Mouse (Mus musculus) heart, embryonic 15.5 days (tissue): ENCODE data around the gene Emid1. TPM values are rescaled to one million over a fixed set of nuclear protein-coding genes. Genes with fewer than 3 reads are reported as not detected.
A peak's percentile ranks its signal among the peaks of the same experiment; 100 is the strongest.

Experiments used
- ATAC-seq: fragments of 200-750 bp; cut with Nextera tagmentation; replicated peaks from 2 replicates; pipeline ENCODE4 v1.8.0; 2017; ENCODE audit warnings: low read depth, moderate TSS enrichment; ENCODE audit not compliant: insufficient number of reproducible peaks, insufficient read depth, low FRiP score
- H3K27ac ChIP-seq: fragments of 300-500 bp; sonication (generic); 2 replicates; pipeline ENCODE4 v1.5.1; 2015; ENCODE audit warnings: mild to moderate bottlenecking, inconsistent platforms
- H3K27me3 ChIP-seq: fragments of 300-500 bp; sonication (generic); 2 replicates; pipeline ENCODE4 v1.6.1; 2015; ENCODE audit warnings: inconsistent platforms
- H3K36me3 ChIP-seq: fragments of 300-500 bp; sonication (generic); 2 replicates; pipeline ENCODE4 v1.6.1; 2015; ENCODE audit warnings: mild to moderate bottlenecking, inconsistent platforms
- H3K4me1 ChIP-seq: fragments of 300-500 bp; sonication (generic); replicated peaks from 2 replicates; pipeline ENCODE4 v1.6.1; 2015; ENCODE audit warnings: inconsistent platforms
- H3K4me2 ChIP-seq: fragments of 300-500 bp; sonication (generic); 2 replicates; pipeline ENCODE4 v1.6.1; 2015; ENCODE audit warnings: inconsistent platforms, mild to moderate bottlenecking, moderate library complexity
- H3K4me3 ChIP-seq: fragments of 300-500 bp; sonication (generic); 2 replicates; pipeline ENCODE4 v1.5.1; 2015; ENCODE audit warnings: mild to moderate bottlenecking, inconsistent platforms
- H3K9ac ChIP-seq: fragments of 300-500 bp; sonication (generic); 2 replicates; pipeline ENCODE4 v1.6.1; 2015; ENCODE audit warnings: mild to moderate bottlenecking, inconsistent platforms
- H3K9me3 ChIP-seq: fragments of 300-500 bp; sonication (generic); replicated peaks from 2 replicates; pipeline ENCODE4 v1.6.1; 2016; ENCODE audit warnings: inconsistent platforms
- WGBS: fragments of 180-500 bp; shearing (Covaris S2); methylation state at CpG from one replicate; pipeline ENCODE4 v1.1.7; 2015; ENCODE audit warnings: mixed read lengths; 5-methylcytosine and 5-hydroxymethylcytosine counted together
- polyA plus RNA-seq: library from polyadenylated mRNA; unstranded; fragments of >200 nt; fragmentation: Nextera tagmentation; extraction: Ambion mirVana; gene quantifications from 2 replicates; pipeline ENCODE4 v1.2.1, GENCODE M21; 2015

The Emid1 gene
- polyA plus RNA-seq, 1 experiment from 2014 or later: 6.5 TPM

GRCm38 (mm10) chr11:5139372-5139771, 12.7 kb downstream of the Emid1 start:
- Histone ChIP-seq H3K27me3 (no peaks in the 10 kb centered on the region), H3K27ac (no peak overlapping the region), H3K36me3 (no peaks in the 10 kb centered on the region), H3K9ac (no peak overlapping the region), H3K4me2 (no peak overlapping the region), H3K4me3 (no peak overlapping the region), H3K9me3 (no peaks in the 10 kb centered on the region), H3K4me1 (peaks cover 19% of the 10 kb centered on the region)
- WGBS: 84% methylated on average over 9 of the region's 9 CpGs
- ATAC-seq: no peak

DNA sequence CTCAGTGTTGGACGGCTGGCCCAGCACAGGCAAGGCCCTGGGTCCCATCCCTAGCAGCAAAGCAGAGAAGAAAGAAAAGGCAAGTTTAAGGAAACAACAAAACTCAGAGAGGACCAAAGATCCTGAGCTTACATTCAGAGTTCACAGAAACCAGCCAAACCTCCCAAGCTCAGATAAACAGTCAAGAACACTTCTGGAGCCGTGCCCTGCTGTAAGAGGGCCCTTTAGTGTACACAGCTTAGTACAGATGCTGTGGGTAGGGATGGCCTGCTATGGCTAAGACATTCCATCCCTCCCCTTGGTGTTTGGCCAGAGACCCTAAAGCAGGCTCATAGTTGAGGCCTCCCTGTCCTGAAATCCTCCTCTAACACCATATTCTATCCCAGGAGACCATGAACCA, 13.4 kb downstream of the Emid1 start:
- no peaks in the 10 kb centered on the region for H3K36me3 ChIP-seq
- no peak overlapping the region for H3K4me2 ChIP-seq
- ATAC-seq: no peak
- no peaks in the 10 kb centered on the region for H3K27me3 ChIP-seq
- H3K4me1 ChIP-seq: peaks cover 19% of the 10 kb centered on the region
- H3K9ac ChIP-seq: no peak overlapping the region
- H3K27ac ChIP-seq: no peak overlapping the region
- H3K9me3 ChIP-seq: no peaks in the 10 kb centered on the region
- no peak overlapping the region for H3K4me3 ChIP-seq
- WGBS: 63% methylated on average over 2 of the region's 2 CpGs

DNA sequence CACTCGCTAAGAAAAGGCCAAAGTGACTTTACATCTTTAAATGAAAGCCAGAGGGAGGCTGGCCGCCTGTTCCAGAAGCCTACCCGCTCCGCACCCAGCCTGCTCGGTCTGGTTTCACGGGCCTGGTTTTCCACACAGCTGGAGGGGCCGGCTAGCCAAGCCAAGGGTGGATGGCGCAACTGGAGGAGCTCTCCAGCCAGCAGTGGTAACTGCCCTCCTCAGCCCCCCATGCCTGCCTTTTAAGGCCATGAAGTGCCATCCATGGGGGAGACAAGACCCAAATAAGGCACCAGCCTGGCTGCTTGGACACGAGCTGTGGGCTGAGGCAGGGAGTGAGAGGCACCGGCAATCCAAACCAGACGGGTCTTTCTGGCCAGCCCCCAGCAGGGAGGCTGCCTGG, 16.1 kb downstream of the Emid1 start:
- no peaks in the 10 kb centered on the region for H3K9me3 ChIP-seq
- WGBS: 59% methylated on average over 11 of the region's 11 CpGs
- no peak overlapping the region for H3K4me3 ChIP-seq
- H3K4me1 ChIP-seq: peaks cover 13% of the 10 kb centered on the region
- no peak for ATAC-seq
- no peaks in the 10 kb centered on the region for H3K27me3 ChIP-seq
- no peak overlapping the region for H3K4me2 ChIP-seq
- H3K36me3 ChIP-seq: no peaks in the 10 kb centered on the region
- no peak overlapping the region for H3K9ac ChIP-seq
- H3K27ac ChIP-seq: no peak overlapping the region

DNA sequence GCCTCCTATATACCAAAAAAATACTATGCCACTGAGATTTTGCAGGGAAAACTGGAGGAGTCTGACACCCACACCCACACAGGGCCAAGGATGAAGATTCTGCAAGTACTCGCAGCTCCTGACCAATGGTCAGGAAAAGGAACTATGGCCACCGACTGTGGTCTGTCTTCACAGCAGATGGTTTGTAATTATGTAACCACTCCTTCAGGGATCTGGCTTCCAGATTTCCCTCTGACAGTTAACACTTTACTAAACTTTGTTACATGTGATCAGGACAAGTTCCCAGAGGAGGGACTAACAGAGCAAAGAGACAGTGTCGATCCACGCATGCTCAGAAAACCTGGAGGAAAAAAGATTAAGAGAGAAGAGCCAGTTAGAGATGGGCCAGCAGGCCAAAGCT, 19.3 kb downstream of the Emid1 start:
- H3K4me2 ChIP-seq: no peak overlapping the region
- H3K27ac ChIP-seq: no peak overlapping the region
- no peaks in the 10 kb centered on the region for H3K36me3 ChIP-seq
- H3K4me3 ChIP-seq: no peak overlapping the region
- no peak overlapping the region for H3K9ac ChIP-seq
- 66% methylated on average over 4 of the region's 4 CpGs for WGBS
- no peak for ATAC-seq
- peaks cover 10% of the 10 kb centered on the region for H3K4me1 ChIP-seq
- no peaks in the 10 kb centered on the region for H3K9me3 ChIP-seq
- H3K27me3 ChIP-seq: no peaks in the 10 kb centered on the region

DNA sequence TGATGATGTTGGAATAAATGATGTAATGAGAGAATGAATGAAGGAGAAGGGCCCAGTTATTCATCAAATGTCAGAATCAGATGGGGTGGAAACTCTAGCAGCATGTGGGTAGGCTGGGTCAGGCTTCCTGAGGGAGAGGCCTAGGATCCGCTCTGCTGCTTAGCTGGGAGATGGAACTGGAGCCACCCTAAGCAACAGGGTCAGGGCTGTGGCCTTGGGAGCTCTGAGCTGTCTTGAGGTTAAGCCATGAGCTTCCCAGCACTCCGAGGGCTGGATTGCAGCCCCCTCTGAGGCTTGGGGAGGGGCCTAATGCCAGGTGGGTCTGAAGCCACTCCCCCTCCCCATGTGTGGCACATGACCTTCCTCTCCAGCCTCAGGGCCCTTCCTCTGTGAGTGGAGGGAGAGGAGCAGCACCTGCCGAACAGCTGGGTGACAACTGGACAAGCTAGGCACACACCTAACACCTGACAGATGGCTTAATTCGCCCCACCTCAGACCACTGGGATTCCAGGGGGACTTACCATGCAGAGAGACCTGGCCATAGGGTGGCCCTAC, 21.9 kb downstream of the Emid1 start:
- Histone ChIP-seq H3K4me1 (peaks cover 11% of the 10 kb centered on the region), H3K27me3 (no peaks in the 10 kb centered on the region), H3K4me3 (no peak overlapping the region), H3K4me2 (no peak overlapping the region), H3K27ac (no peak overlapping the region), H3K9ac (no peak overlapping the region), H3K9me3 (no peaks in the 10 kb centered on the region), H3K36me3 (no peaks in the 10 kb centered on the region)
- 71% methylated on average over 4 of the region's 4 CpGs for WGBS
- no peak for ATAC-seq

GRCm38 (mm10) chr11:5129035-5129480, 23.0 kb downstream of the Emid1 start:
- WGBS: 58% methylated on average over 5 of the region's 5 CpGs
- H3K36me3 ChIP-seq: no peaks in the 10 kb centered on the region
- no peak overlapping the region for H3K4me2 ChIP-seq
- H3K27me3 ChIP-seq: no peaks in the 10 kb centered on the region
- H3K27ac ChIP-seq: no peak overlapping the region
- H3K9ac ChIP-seq: no peak overlapping the region
- no peak for ATAC-seq
- H3K4me3 ChIP-seq: no peak overlapping the region
- peaks cover 11% of the 10 kb centered on the region for H3K4me1 ChIP-seq
- no peaks in the 10 kb centered on the region for H3K9me3 ChIP-seq

- Histone ChIP-seq H3K9ac (no peak overlapping the region), H3K4me3 (no peak overlapping the region), H3K4me1 (peaks cover 11% of the 10 kb centered on the region), H3K9me3 (no peaks in the 10 kb centered on the region), H3K36me3 (no peaks in the 10 kb centered on the region), H3K27ac (no peak overlapping the region), H3K27me3 (no peaks in the 10 kb centered on the region), H3K4me2 (no peak overlapping the region)
- no peak for ATAC-seq
- 81% methylated on average over 4 of the region's 4 CpGs for whole genome bisulfite sequencing
Observed at GRCm38 (mm10) chr11:5125713-5126112, 26.3 kb downstream of the Emid1 start.

- WGBS: 24% methylated on average over 13 of the region's 13 CpGs
Observed at GRCm38 (mm10) chr11:5114931-5115581, 37.0 kb downstream of the Emid1 start.

DNA sequence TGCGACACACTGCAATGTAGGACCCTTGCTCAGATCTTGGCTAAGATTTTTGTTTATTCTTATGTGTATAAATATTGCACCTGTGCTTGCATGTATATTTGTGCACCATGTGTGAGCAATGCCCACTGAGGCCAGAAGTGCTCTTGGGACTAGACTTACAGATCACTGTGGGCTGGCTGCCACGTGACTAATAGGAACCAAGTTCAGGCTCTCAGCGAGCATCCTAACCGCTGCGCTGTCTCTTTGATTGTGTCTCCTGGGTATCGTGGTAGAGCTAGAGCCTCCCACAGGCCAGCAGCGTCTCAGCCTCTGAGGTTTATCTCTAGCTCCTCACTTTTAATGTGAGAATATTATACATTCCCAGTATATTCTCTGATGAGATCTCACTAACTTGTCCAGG, 38.4 kb downstream of the Emid1 start:
- no peak for ATAC-seq
- Histone ChIP-seq H3K4me3 (no peak overlapping the region), H3K27ac (no peak overlapping the region), H3K9ac (no peak overlapping the region), H3K36me3 (no peaks in the 10 kb centered on the region), H3K4me2 (no peak overlapping the region), H3K9me3 (no peaks in the 10 kb centered on the region), H3K4me1 (peaks cover 12% of the 10 kb centered on the region), H3K27me3 (no peaks in the 10 kb centered on the region)
- WGBS: 80% methylated on average over 7 of the region's 7 CpGs

More at GRCm38 (mm10) chr11:5114931-5115581, 37.0 kb downstream of the Emid1 start:
- Histone ChIP-seq H3K36me3 (no peaks in the 10 kb centered on the region), H3K27me3 (no peaks in the 10 kb centered on the region), H3K9ac (no peak overlapping the region), H3K27ac (no peak overlapping the region), H3K4me2 (no peak overlapping the region), H3K4me1 (peaks cover 12% of the 10 kb centered on the region), H3K4me3 (no peak overlapping the region), H3K9me3 (no peaks in the 10 kb centered on the region)
- ATAC-seq: peak; percentile 53; the same call in 1 of the 2 replicates

DNA sequence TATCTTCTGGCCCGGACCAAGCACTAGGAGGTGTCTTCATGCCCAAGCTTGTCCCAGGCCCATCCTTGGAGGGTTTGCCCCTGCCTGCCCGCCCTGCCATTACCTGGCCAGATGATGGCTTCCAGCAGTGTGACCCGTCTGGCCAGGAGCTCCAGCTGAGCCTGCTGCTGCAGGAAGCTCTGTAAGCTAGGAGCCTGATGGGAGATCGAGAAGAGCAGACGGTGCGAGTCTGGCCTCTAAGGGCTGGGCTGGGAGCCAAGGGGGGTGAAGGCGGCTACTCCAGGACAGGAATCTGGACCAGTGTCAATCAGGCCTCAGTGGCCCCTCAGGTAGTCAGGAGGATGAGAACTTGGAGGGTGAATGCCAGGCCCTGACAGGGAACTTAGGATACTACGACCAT, 42.6 kb downstream of the Emid1 start:
- no peak for ATAC-seq
- Histone ChIP-seq H3K27me3 (no peaks in the 10 kb centered on the region), H3K4me1 (peaks cover 8% of the 10 kb centered on the region), H3K9ac (no peak overlapping the region), H3K4me3 (no peak overlapping the region), H3K36me3 (peaks cover 6% of the 10 kb centered on the region), H3K27ac (no peak overlapping the region), H3K4me2 (no peak overlapping the region), H3K9me3 (no peaks in the 10 kb centered on the region)
- WGBS: 42% methylated on average over 8 of the region's 8 CpGs

DNA sequence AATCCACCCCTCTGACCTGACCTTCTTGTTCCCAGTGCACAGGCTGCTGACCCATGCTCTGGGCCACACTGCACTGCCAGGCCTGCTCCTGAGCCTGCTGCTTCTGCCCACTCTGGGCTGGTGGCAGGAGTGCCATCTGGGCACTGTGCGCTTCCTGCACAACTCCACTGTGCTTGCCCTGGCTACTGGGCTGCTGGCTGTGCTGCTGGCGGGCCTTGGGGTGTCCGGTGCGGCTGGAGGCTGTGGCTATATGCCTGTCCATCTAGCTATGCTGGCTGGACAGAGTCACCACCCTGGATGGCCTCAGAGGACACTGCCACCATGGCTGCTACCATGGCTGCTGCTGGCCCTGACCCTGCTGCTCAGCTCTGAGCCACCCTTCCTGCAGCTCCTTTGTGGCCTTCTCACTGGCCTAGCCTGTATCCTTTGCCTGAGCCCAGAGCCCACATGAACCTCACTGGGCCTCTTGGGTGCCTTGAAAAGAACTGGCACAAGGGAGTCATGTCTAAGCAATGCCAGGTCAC, 48.0 kb downstream of the Emid1 start:
- H3K4me1 ChIP-seq: peaks cover 5% of the 10 kb centered on the region

GRCm38 (mm10) chr11:5102384-5102783, 49.7 kb downstream of the Emid1 start:
- Histone ChIP-seq H3K27me3 (no peaks in the 10 kb centered on the region), H3K4me2 (no peak overlapping the region), H3K4me3 (no peak overlapping the region), H3K36me3 (peaks cover 12% of the 10 kb centered on the region), H3K9ac (no peak overlapping the region), H3K9me3 (no peaks in the 10 kb centered on the region), H3K27ac (no peak overlapping the region), H3K4me1 (peaks cover 9% of the 10 kb centered on the region)
- WGBS: 78% methylated on average over 7 of the region's 7 CpGs
- no peak for ATAC-seq

More for the DNA sequence above, 48.0 kb downstream of the Emid1 start:
- H3K27ac ChIP-seq: no peak overlapping the region
- H3K4me3 ChIP-seq: no peak overlapping the region
- H3K9ac ChIP-seq: no peak overlapping the region
- no peaks in the 10 kb centered on the region for H3K27me3 ChIP-seq
- no peak for ATAC-seq
- H3K4me2 ChIP-seq: no peak overlapping the region
- WGBS: 100% methylated on average over 4 of the region's 4 CpGs
- H3K36me3 ChIP-seq: peaks cover 12% of the 10 kb centered on the region
- no peaks in the 10 kb centered on the region for H3K9me3 ChIP-seq
